Mouse (Mus musculus) olfactory bulb, adult 2 months (tissue): ENCODE results near the gene Rpl38.

Source experiments
- CTCF ChIP-seq: fragments of 200-500 bp; IDR thresholded peaks from 2 replicates; pipeline ENCODE4 v1.5.1; 2012; ENCODE audit warnings: low read depth, mild to moderate bottlenecking, low read length, moderate library complexity; ENCODE audit not compliant: insufficient read depth
- POLR2A ChIP-seq: fragments of 200-500 bp; IDR thresholded peaks from 2 replicates; pipeline ENCODE4 v1.6.1; 2012; ENCODE audit warnings: mild to moderate bottlenecking, low read depth, low read length, moderate library complexity; ENCODE audit not compliant: insufficient read depth

GRCm38 (mm10) chr11:114680291-114680690 lies 12.0 kb downstream of the Rpl38 start:
- no peak for TF ChIP-seq POLR2A
- TF ChIP-seq CTCF: no peak
